30 mouse cellular contexts compared by ENCODE assay signal in the genomic region with DNA sequence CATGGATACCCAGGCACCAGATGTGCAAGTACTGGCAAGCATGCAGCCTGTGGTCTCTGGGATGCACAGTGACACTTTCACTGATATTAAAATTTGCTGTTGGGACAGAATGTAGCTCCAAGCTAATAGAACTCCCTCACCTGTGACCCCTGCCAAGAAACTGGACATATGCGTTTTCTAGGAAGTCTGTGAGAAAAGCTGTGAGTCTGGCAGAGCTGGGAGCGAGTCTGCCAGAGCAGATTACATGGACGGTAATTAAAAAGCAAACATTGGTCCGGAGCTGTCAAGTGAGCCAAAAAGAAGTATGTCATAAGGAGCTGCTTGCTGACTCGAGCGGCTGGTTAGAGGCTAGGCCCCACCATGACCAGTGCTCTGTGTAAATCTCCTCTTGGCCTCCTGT.
DNase-seq lines count a peak whose midpoint lies in the region; ATAC-seq and TF ChIP-seq lines count a peak whose summit lies in the region.
"Had no signal": no experiment of that assay in that cellular context is flagged by ENCODE, and none has a peak within 500 bp of the region (broad histone marks: within the 10 kb centered on the region; RNA-seq: fewer than 3 reads in every experiment).

No protein-coding gene starts in this region.

- no peak for ATAC-seq in midbrain, postnatal 0 days (ENCODE audit: low FRiP score)
- ATAC-seq in midbrain, embryonic 13.5 days = no peak
- peak; percentile 42; the same call in 1 of the 2 replicates for ATAC-seq in stomach, postnatal 0 days (ENCODE audit: low FRiP score, low TSS enrichment)
- ATAC-seq: forebrain, embryonic 14.5 days; intestine, embryonic 15.5 days had no signal

- H3K27me3 ChIP-seq in liver, adult 2 months (ENCODE audit: control insufficient read depth, insufficient read depth, low read length) = no peaks in the 10 kb centered on the region
- H3K27me3 ChIP-seq in midbrain, postnatal 0 days (ENCODE audit: insufficient read depth, low read length) = no peaks in the 10 kb centered on the region
- no peaks in the 10 kb centered on the region for H3K27me3 ChIP-seq in midbrain, embryonic 13.5 days
- H3K27me3 ChIP-seq in stomach, postnatal 0 days (ENCODE audit: control insufficient read depth, insufficient read depth, low read length) = no peaks in the 10 kb centered on the region
- H3K27me3 ChIP-seq: embryonic facial prominence, embryonic 12.5 days; heart, embryonic 12.5 days; hindbrain, embryonic 15.5 days; intestine, embryonic 15.5 days; neural tube, embryonic 15.5 days had no signal

- H3K4me3 ChIP-seq in liver, adult 2 months (ENCODE audit: insufficient read depth, low read depth, low read length) = no peak overlapping the region
- H3K4me3 ChIP-seq in midbrain, postnatal 0 days (ENCODE audit: low read depth, low read length) = no peak overlapping the region
- no peak overlapping the region for H3K4me3 ChIP-seq in midbrain, embryonic 13.5 days (replicated peaks)
- H3K4me3 ChIP-seq in stomach, postnatal 0 days (ENCODE audit: low read depth, low read length) = no peak overlapping the region
- H3K4me3 ChIP-seq: embryonic facial prominence, embryonic 12.5 days; heart, embryonic 12.5 days; hindbrain, embryonic 15.5 days; intestine, embryonic 15.5 days; neural tube, embryonic 15.5 days had no signal

- no peaks in the 10 kb centered on the region for H3K4me1 ChIP-seq in liver, adult 2 months (ENCODE audit: control insufficient read depth, insufficient read depth, low read length)
- no peaks in the 10 kb centered on the region for H3K4me1 ChIP-seq in midbrain, postnatal 0 days (ENCODE audit: insufficient read depth, low read length)
- H3K4me1 ChIP-seq in midbrain, embryonic 13.5 days (replicated peaks) = peaks cover 9% of the 10 kb centered on the region; the same call in 1 of the 2 replicates
- no peaks in the 10 kb centered on the region for H3K4me1 ChIP-seq in stomach, postnatal 0 days (replicated peaks; ENCODE audit: control insufficient read depth, insufficient read depth)
- H3K4me1 ChIP-seq: embryonic facial prominence, embryonic 12.5 days; heart, embryonic 12.5 days; intestine, embryonic 15.5 days had no signal

- peak; percentile 4 for DNase-seq in cerebellum, adult 11 months
- no peak for DNase-seq in cerebellum, postnatal 4 days (ENCODE audit: low spot score in 2 of 2)
- peak; percentile 8 for DNase-seq in liver, adult 2 months (ENCODE audit: extremely low read depth, low read depth, low spot score)
- DNase-seq in liver = no peak
- DNase-seq in midbrain, postnatal 0 days (ENCODE audit: low spot score) = peak; percentile 27
- no peak for DNase-seq in stomach, postnatal 0 days (ENCODE audit: low spot score)
- DNase-seq in right cerebral cortex, adult 18-20 months = no peak
- DNase-seq: adrenal gland, postnatal 14 days; embryo, embryonic 11 days; gastrocnemius, postnatal 14 days; heart, adult 18-20 months; heart, postnatal 4 days; kidney, adult 8-10 months; kidney, postnatal 4 days; layer of hippocampus, postnatal 36 days; midbrain, embryonic 14.5 days; retina, postnatal 1 day; spleen, adult 18-20 months; thymus, adult 18-20 months; thymus, postnatal 36 days had no signal

- WGBS in liver, adult 2 months = 70% methylated on average over 6 of the region's 6 CpGs
- 51% methylated on average over 6 of the region's 6 CpGs for WGBS in midbrain, postnatal 0 days
- WGBS in midbrain, embryonic 13.5 days = 70% methylated on average over 6 of the region's 6 CpGs
- WGBS in stomach, postnatal 0 days = 18% methylated on average over 6 of the region's 6 CpGs

- H3K27ac ChIP-seq in liver, adult 2 months (replicated peaks; ENCODE audit: insufficient read depth, low read depth, low read length) = no peak overlapping the region
- H3K27ac ChIP-seq in midbrain, postnatal 0 days (ENCODE audit: low read depth, low read length) = no peak overlapping the region
- no peak overlapping the region for H3K27ac ChIP-seq in midbrain, embryonic 13.5 days
- H3K27ac ChIP-seq in stomach, postnatal 0 days (replicated peaks) = no peak overlapping the region
- H3K27ac ChIP-seq: embryonic facial prominence, embryonic 12.5 days; hindbrain, embryonic 15.5 days; intestine, embryonic 15.5 days; kidney, postnatal 0 days; macrophage; neural tube, embryonic 15.5 days had no signal

- H3K4me2 ChIP-seq in midbrain, postnatal 0 days (ENCODE audit: low read depth, low read length, poor library complexity, severe bottlenecking) = no peak overlapping the region
- H3K4me2 ChIP-seq in midbrain, embryonic 13.5 days (replicated peaks) = no peak overlapping the region
- H3K4me2 ChIP-seq in stomach, postnatal 0 days (replicated peaks; ENCODE audit: low read depth) = no peak overlapping the region
- H3K4me2 ChIP-seq: embryonic facial prominence, embryonic 12.5 days; heart, embryonic 12.5 days; hindbrain, embryonic 15.5 days; intestine, embryonic 15.5 days; liver, embryonic 11.5 days; neural tube, embryonic 15.5 days had no signal

- no peak for TF ChIP-seq CTCF in liver, adult 2 months (IDR thresholded peaks at IDR 0.05; ENCODE audit: low read depth, low read length)
- no peak for TF ChIP-seq CTCF in midbrain, postnatal 0 days (IDR thresholded peaks at IDR 0.05)
- no peak for TF ChIP-seq CTCF in stomach, postnatal 0 days (IDR thresholded peaks at IDR 0.05; ENCODE audit: low read depth)

- TF ChIP-seq EP300 in stomach, postnatal 0 days (optimal IDR thresholded peaks at IDR 0.05) = no peak

- H3K36me3 ChIP-seq in liver, adult 2 months (ENCODE audit: control insufficient read depth, insufficient read depth, low read length) = no peaks in the 10 kb centered on the region
- H3K36me3 ChIP-seq in midbrain, postnatal 0 days (ENCODE audit: insufficient read depth, low read length) = no peaks in the 10 kb centered on the region
- H3K36me3 ChIP-seq in midbrain, embryonic 13.5 days = no peaks in the 10 kb centered on the region
- no peaks in the 10 kb centered on the region for H3K36me3 ChIP-seq in stomach, postnatal 0 days (ENCODE audit: control insufficient read depth, insufficient read depth, low read length)
- H3K36me3 ChIP-seq: embryonic facial prominence, embryonic 12.5 days; heart, embryonic 12.5 days; hindbrain, embryonic 15.5 days; intestine, embryonic 15.5 days; neural tube, embryonic 15.5 days had no signal

- no peak for TF ChIP-seq POLR2A in liver, adult 2 months (IDR thresholded peaks at IDR 0.05; ENCODE audit: extremely low read depth, insufficient read depth, low read length)

- no peaks in the 10 kb centered on the region for H3K79me2 ChIP-seq in liver, adult 2 months (ENCODE audit: control insufficient read depth, insufficient read depth, low read length)

- H3K9ac ChIP-seq in liver, adult 2 months (ENCODE audit: low read depth, low read length) = no peak overlapping the region
- no peak overlapping the region for H3K9ac ChIP-seq in midbrain, postnatal 0 days (replicated peaks; ENCODE audit: low read length, poor library complexity, severe bottlenecking)
- H3K9ac ChIP-seq in midbrain, embryonic 13.5 days (replicated peaks) = no peak overlapping the region
- H3K9ac ChIP-seq in stomach, postnatal 0 days (ENCODE audit: low read length) = no peak overlapping the region
- H3K9ac ChIP-seq: embryonic facial prominence, embryonic 12.5 days; heart, embryonic 12.5 days; hindbrain, embryonic 15.5 days; intestine, embryonic 15.5 days; neural tube, embryonic 15.5 days had no signal

- H3K9me3 ChIP-seq in midbrain, postnatal 0 days (ENCODE audit: low read length) = no peaks in the 10 kb centered on the region
- no peaks in the 10 kb centered on the region for H3K9me3 ChIP-seq in midbrain, embryonic 13.5 days
- H3K9me3 ChIP-seq in stomach, postnatal 0 days (ENCODE audit: control insufficient read depth, low read length) = no peaks in the 10 kb centered on the region
- H3K9me3 ChIP-seq: embryonic facial prominence, embryonic 12.5 days; heart, embryonic 12.5 days; hindbrain, embryonic 15.5 days; intestine, embryonic 15.5 days; neural tube, embryonic 15.5 days had no signal

Comparison
In these comparisons a context has a peak if more than half of its experiments do, and no peak if none do; other contexts are left out.
1. DNase-seq: peak in cerebellum, adult 11 months (single experiment), liver, adult 2 months (single experiment) and midbrain, postnatal 0 days (single experiment); none in cerebellum, postnatal 4 days (0 of 2), liver (single experiment), stomach, postnatal 0 days (single experiment) and right cerebral cortex, adult 18-20 months (single experiment).